Mouse (Mus musculus) CD4-positive helper T cell, adult 2 months (primary cell): ENCODE measurements around the gene Avpr1b.
A peak's percentile ranks its signal among the peaks of the same experiment; 100 is the strongest.
"Not testable (repeated sequence)": the region's sequence is repeated elsewhere in the genome, so short reads cannot be mapped to it uniquely, and the experiment has no call there.

Source experiments
- DNase-seq: peaks from one replicate; pipeline ENCODE4 v3.0.0-alpha.2; 2012; ENCODE audit warnings: low read depth, missing footprints, low spot score

Avpr1b gene

DNA sequence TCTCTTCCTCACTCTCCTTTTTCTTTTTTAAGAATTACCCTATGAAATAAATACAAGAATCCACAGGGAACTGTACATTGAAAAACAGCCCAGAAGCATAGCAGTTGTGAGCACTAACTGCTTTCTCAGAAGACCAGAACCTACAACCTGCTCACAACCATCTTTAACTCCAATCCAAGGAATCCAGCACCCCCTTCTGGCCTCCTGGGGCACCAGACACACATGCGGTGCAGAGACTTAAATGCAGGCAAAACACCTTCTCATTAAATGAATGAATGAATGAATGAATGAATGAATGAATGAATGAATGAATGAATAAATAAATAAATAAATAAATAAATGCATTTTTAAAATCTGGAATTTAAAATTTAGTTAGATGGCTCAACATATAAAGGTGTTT, 19.5 kb downstream of the Avpr1b start:
- no peak for DNase-seq

DNA sequence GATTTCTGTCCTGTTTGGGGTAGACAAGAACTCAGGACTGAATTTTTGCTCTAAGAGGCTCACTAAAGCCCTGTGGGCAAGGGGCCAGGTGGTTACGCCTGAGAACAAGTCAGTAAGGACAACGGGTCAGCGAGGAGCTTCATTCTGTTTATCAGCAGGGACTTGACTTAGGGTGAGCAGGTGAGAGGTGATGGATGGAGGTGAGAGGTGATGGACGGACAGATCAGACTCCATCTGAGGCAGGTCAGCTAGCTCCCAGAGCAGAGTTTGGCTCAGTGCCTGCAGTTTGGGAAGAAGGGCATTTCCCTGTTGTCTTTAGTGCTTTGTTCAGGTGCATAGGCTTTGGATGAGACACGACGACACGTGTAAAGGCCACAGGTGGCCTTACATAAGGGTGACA, 20.3 kb downstream of the Avpr1b start:
- no peak for DNase-seq

DNA sequence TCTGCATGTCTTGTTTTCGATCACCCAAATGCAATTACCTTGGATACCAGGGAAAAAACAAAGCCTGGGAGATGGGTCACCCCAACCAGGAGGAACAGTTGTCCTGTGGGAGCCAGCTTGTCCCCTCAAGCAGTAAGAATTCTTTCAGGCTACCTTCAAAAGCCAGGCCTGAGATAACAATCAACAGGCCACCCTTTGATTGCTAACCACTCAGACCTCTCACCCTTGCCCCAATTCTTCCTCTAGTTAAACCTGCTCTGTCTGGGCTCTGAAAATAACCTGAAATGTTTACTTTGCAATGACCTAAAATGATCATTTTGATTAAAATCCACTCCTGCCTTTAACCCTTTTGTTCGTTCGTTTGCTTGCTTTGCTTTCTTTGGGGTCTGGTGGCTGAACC, 24.6 kb downstream of the Avpr1b start:
- DNase-seq, result no peak

GRCm38 (mm10) chr1:131624175-131624835, 25.3 kb downstream of the Avpr1b start:
- no peak for DNase-seq

GRCm38 (mm10) chr1:131626200-131626599, 27.2 kb downstream of the Avpr1b start:
- no peak for DNase-seq

GRCm38 (mm10) chr1:131632216-131632615, 33.2 kb downstream of the Avpr1b start:
- not testable (repeated sequence) for DNase-seq

DNA sequence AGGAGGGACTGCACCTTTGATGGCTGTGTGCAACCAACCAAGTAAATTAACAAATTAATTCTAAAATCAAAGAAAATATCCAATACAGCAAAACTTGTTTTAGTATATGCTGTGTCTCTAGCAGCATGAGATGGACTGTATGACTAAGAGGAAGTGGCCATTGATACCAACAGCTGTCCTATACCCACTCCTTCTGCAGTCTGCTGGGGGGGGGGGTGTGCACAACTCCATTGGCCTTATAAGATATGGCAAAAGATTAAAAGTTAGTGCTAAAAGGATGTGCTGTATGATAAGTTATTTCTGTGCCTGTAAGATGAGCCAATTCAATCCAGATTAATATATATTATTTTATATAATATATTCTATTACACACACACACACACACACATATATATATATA, 35.5 kb downstream of the Avpr1b start:
- no peak for DNase-seq

DNA sequence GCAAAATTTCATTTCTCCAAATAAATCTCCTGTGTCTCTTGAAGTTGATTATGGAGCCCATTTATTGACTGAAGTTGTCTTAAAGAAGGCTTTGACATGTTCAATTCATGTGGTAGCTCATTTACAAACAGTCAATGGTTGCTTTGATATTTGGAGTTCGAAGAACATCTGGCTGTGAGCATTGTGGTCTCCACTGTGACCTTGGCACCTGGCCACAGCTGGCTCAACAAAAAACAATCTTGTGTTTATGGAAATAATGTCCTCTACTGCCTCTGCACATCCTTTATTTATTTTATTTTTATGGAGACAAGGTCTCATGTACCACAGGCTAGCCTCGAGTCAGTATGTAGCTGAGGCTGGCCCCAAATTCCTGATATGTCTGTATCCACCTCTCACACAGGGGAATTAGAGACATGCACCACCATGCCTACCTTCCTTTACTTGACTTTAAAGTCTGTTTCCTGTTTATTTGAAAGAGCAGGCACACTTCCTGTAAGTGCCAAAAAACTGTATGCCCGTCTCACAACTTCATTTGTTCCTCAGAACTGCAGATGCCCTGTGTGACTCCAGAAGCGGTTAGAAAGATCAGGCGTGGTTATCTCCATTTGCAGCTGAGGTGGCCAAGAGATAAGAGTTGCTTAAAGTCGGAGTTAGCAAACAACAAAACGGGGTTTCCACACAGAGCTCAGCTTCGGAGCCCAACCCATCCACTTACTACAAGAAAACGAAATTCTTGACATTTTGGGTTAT, 38.9 kb downstream of the Avpr1b start, which contains the start of gene Ctse:
Gene Ctse, plus strand, starts transcription at position 516 of the 750 bp plus-strand sequence.
- peak; percentile 89 for DNase-seq

DNA sequence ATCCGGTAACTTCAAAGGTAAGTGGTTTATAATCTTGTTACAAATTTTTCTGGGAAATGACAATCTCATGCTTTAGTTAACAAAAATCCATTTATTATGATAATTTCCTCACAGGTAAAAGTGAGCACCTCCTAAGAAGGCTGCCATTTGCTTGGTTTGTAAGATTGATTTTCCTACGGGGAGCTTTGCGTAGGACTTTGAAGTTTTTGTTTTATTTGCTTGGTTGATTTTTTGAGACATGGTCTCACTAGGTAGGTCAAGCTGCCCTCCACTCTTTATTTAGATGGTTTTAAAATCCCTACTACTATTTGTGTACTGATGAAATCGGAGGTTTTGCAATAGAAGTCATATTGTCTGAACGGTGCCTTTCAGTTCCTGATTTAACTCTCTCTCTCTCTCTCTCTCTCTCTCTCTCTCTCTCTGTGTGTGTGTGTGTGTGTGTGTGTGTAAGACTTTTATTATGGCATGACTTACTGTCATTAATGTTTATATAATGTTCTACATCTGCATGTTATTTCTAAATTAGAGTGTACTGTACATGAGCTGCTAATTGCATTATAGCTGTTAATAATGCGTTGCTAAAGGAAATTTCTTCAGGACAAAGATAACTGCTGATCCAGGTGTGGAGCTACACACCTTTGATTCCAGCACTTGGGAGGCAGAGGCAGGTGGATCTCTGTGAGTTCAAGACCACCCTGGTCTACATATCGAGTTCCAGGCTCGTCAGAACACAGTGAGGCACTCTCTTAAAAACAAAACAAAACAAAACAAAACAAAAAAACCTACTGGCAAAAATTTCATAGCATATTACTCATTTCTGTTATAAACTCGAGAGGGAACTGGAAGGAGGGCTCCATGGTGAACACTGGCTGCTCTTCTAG, 39.7 kb downstream of the Avpr1b start:
- peak; percentile 64 for DNase-seq

DNA sequence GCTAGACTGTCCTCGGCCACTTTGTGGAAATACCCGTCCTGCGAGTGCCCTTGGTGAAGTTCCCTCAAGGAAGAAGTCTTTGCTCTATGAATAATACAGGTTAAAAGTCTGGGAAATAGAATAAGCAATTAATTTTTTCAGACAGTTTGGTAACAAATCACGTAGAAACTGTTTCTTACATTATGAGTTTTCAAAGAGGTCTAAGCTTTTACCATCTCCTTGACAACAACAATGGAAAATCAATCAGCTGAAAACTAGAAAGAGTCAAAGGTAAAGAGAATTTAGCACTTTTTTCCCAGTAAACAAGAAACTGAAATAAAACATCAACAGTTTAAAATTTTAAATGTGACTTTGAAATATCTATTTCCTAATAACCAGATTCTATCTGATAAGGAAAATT, 41.0 kb downstream of the Avpr1b start:
- DNase-seq, result no peak

GRCm38 (mm10) chr1:131641565-131641964, 42.5 kb downstream of the Avpr1b start:
- no peak for DNase-seq

GRCm38 (mm10) chr1:131642251-131642650, 43.2 kb downstream of the Avpr1b start:
- no peak for DNase-seq

DNA sequence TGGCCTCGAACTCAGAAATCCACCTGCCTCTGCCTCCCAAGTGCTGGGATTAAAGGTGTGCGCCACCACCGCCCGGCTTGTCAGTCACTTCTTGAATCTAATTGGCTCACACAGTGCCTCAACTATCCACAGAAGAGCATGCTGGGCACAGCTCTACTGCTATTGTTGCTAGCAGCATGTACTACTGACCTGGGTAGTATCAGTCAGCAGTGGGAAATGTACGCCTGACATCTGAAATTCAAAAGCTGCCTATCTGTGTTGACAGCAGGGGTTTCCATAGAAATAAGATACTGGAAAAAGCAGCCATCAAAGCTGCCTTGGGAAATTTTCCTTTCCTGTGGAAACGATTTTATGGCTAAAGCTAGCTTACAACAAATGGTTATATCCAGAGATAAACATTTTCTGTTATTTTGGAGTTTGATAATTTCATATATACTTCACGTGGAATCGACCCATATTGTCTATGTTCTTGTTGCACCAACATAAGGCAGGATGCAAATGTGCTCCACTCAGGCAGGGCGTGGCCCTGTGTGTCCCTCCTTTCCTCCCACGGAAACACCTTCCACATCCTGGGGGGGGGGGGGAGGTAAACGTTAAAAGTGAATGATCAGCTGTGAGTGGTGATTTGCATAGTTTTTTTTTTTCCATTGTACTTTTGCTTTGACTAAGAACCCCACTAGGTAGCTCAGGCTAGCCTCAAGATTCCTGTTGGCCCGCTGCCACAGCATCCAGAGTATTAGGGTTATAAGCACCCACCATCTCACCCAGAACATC, 53.8 kb downstream of the Avpr1b start:
- DNase-seq, result peak; percentile 85

DNA sequence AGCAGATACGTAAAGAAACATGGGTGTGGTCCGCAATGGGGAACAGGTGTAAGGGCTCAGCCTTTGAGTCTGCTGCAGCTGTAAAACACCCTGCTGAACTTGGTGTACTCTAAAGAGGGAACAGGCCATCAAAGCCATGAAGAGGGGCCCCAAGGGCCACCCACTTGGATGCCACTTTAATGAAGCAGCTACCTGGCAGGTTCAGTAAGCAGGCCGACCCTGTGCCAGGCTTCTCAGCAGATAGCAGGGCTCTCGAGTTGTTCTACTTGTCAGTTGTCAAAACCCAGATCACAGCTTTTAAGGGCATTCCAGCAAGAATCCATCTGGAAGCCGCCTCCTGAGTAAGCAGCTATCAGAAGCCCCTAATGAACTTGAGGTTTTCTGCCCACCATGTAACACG, 56.6 kb downstream of the Avpr1b start:
- DNase-seq, result no peak

DNA sequence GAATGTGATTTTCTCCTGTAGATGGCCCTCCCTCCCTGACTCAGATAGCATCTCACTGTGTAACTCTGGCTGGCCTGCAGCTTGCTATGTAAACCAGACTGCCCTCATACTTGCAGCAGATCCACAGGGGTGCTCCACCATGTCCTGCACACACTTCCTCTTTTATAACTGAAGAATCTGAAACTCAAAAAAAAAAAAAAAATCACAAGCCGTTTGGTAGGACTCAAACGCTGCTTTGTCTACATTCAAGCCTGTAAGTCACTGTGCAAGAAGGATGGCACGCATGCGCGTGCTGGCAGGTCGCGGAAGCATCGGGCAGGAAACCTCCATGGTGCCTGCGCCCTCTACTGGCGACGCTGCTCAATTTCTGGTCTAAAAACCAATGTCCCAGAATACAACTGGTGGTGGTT, 58.9 kb downstream of the Avpr1b start:
- DNase-seq, result peak; percentile 96

GRCm38 (mm10) chr1:131659512-131660085, 60.6 kb downstream of the Avpr1b start:
- no peak for DNase-seq

GRCm38 (mm10) chr1:131660266-131660665, 61.2 kb downstream of the Avpr1b start:
- DNase-seq, result no peak

DNA sequence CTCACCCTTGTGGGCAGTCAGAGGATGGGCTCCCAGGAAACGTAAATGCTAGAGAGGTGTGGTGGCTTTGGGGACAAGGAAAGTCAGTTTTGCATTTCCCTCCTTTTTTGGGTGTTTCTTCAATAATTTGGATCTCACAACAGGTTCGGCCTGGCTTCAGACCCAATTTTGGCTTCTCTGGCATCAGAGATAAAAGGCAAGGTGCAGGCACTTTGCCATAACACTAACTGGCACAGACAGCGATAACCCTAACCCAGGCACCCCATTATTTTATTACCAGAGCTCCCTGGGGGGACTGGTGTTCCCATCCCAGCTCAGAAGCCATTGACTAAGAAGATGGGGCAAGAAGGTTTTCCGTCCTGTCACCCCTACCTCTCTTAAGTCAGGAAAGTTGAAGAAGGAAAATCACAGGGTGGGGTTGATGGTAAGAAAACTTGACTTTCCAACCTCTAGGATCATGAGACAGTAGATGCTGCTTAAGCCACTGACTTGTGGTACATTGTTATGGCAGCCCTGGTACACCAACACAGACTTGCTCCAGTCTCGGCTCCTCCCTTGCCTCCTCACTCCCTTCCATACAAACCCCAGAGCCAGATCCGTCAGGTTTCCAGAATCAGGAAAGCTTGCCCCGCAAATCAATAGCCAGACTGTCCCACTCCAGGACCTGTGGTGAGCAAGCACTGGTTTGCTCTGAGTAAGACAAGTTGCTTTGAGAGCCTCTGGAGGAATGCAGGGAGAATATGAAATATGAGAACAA, 61.9 kb downstream of the Avpr1b start:
- DNase-seq, result no peak
